Mouse (Mus musculus): ENCODE results near the gene Fst. TPM values are rescaled to one million over a fixed set of nuclear protein-coding genes. Genes with fewer than 3 reads are reported as not detected.

Gene Fst
- 4.5 and 6.4 TPM in 2 replicates for polyA plus RNA-seq (2014; fragmentation: Nextera tagmentation; extraction: Ambion mirVana)

DNA sequence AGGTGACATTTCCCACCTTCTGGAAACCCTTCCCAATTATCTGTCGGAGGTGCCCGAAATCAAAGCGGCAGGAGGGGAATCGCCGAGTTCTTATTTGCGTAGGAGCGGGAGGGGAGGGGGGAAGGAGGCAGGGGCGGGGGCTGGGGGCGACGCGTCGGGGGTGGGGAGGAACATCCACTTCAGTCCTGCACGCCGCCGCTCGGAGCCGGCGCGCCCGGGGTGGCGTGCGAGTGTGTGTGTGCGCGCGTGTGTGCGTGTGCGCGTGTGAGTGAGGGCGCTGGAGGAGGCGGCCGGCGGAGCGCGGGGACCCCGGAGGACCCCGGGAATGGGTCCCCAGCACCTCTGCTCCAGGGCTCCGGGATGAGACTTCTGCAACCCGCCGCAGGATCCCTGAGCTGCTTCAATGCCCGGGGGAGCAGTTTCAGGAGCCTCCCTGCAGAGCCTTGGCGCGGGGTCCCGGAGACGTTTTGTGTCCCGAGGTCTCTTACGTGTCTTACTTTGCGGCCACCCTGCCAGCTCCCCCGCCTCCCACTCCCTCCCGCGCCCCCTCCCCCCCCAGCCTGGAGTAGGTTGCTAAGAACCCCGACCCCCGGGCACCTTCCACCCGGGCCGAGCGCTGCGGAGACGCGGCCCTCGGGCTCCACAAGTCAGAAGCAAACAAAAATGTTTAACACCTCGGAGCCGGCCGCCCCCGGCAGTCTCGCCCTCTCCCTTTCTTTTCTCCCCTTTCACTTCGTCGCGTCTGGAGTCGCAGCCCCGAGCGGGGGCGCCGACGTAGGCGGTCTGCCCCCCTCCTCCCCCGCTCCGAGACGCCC, at the start of gene Fst:
Gene Fst (minus strand): TSS at position 66 of the 815 bp plus-strand sequence.
- peak within 1 kb of the TSS; percentile 51 for H3K4me3 ChIP-seq (ENCODE audit: low read depth, low read length)
- peak; percentile 72 for ATAC-seq (ENCODE audit: low read depth)
- H3K9ac ChIP-seq (replicated peaks; ENCODE audit: low read depth, low read length) = peak within 1 kb of the TSS; percentile 48
- under 1% methylated on average over 43 of the region's 77 CpGs for WGBS
- H3K4me1 ChIP-seq (ENCODE audit: control insufficient read depth, insufficient read depth, low read length) = peaks cover 4% of the 10 kb centered on the region; the same call in 1 of the 2 replicates
- H3K27me3 ChIP-seq (ENCODE audit: control insufficient read depth, insufficient read depth, low read length) = peaks cover 15% of the 10 kb centered on the region
- no peaks in the 10 kb centered on the region for H3K9me3 ChIP-seq (ENCODE audit: control insufficient read depth, low read length)
- 0 out of 2 replicates have a peak within 1 kb of the TSS, but pooled peaks have one; percentile 34 for H3K27ac ChIP-seq (ENCODE audit: low read depth, low read length)
- peak within 1 kb of the TSS; percentile 96 for H3K4me2 ChIP-seq (ENCODE audit: low read depth, low read length)
- no peaks in the 10 kb centered on the region for H3K36me3 ChIP-seq (ENCODE audit: control insufficient read depth, insufficient read depth, low read length)

DNA sequence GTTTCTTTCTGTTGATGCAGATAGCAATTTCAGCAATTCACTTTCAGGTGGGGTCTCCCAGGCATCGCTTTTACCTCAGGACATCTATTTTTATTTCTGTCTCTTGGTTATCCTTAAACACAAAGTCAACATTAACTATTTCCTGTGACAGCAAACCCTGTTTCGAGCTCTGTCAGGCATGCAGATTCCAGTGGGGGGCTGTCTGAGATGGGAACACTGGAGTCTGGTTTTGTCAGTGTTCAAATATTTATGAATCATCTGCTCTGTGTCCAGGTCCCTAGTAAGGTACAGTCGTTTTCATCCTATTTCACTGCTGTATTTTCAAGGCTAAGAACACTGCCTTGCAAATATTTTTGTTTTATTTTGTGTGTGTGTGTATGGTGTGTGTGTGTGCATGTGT, 35.1 kb upstream of the Fst start:
- H3K27me3 ChIP-seq (ENCODE audit: control insufficient read depth, insufficient read depth, low read length) = no peaks in the 10 kb centered on the region
- H3K4me2 ChIP-seq (ENCODE audit: low read depth, low read length) = no peak overlapping the region
- H3K27ac ChIP-seq (ENCODE audit: low read depth, low read length) = no peak overlapping the region
- H3K9ac ChIP-seq (replicated peaks; ENCODE audit: low read depth, low read length) = no peak overlapping the region
- ATAC-seq (ENCODE audit: low read depth) = no peak
- no peak overlapping the region for H3K4me3 ChIP-seq (ENCODE audit: low read depth, low read length)
- 78% methylated on average over 3 of the region's 3 CpGs for WGBS
- H3K36me3 ChIP-seq (ENCODE audit: control insufficient read depth, insufficient read depth, low read length) = no peaks in the 10 kb centered on the region
- H3K4me1 ChIP-seq (ENCODE audit: control insufficient read depth, insufficient read depth, low read length) = no peaks in the 10 kb centered on the region
- no peaks in the 10 kb centered on the region for H3K9me3 ChIP-seq (ENCODE audit: control insufficient read depth, low read length)

DNA sequence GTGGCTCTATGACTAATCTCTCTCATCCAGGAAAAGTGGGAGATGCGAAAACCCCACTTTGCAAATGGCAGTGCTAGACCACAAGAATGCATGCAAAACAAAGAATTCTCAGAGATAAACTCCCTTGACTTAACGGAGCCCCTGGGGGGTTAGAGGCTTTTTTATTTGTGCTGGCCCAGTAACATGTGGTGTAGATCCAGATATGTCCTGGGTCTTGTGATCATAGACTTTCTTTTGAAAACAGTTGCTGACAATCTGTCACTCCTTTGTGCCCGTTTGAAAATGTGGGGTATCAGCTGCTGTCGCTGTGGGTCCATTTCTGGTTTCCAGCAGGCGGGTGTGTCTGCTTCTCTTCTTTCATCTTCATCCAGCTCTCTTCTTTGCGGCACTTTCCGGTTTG, 29.4 kb upstream of the Fst start:
- H3K27ac ChIP-seq (ENCODE audit: low read depth, low read length) = no peak overlapping the region
- H3K4me1 ChIP-seq (ENCODE audit: control insufficient read depth, insufficient read depth, low read length) = no peaks in the 10 kb centered on the region
- H3K9ac ChIP-seq (replicated peaks; ENCODE audit: low read depth, low read length) = no peak overlapping the region
- no peaks in the 10 kb centered on the region for H3K9me3 ChIP-seq (ENCODE audit: control insufficient read depth, low read length)
- no peaks in the 10 kb centered on the region for H3K36me3 ChIP-seq (ENCODE audit: control insufficient read depth, insufficient read depth, low read length)
- WGBS = 82% methylated on average over 7 of the region's 7 CpGs
- H3K4me2 ChIP-seq (ENCODE audit: low read depth, low read length) = no peak overlapping the region
- H3K27me3 ChIP-seq (ENCODE audit: control insufficient read depth, insufficient read depth, low read length) = no peaks in the 10 kb centered on the region
- no peak for ATAC-seq (ENCODE audit: low read depth)
- no peak overlapping the region for H3K4me3 ChIP-seq (ENCODE audit: low read depth, low read length)

DNA sequence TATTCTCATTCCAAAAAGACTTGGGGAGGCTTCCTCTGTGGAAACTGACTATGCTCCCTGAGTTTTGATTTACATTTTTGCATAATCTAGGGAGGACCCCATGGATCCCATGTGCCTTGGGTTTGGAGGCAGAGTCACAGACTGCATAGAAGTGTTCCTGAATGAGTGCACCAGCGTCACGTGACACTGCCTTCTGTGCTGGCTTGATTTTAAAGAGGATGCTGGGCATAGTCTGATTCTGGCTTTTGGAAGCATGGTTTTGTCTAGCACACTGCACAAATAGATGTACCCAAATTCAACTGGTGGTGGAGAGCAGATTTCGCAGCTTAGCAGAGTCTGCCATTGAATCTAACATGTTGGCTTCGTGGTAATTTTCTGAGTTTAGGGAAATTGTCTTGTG, 19.6 kb upstream of the Fst start:
- H3K36me3 ChIP-seq (ENCODE audit: control insufficient read depth, insufficient read depth, low read length) = no peaks in the 10 kb centered on the region
- H3K4me3 ChIP-seq (ENCODE audit: low read depth, low read length) = no peak overlapping the region
- no peaks in the 10 kb centered on the region for H3K4me1 ChIP-seq (ENCODE audit: control insufficient read depth, insufficient read depth, low read length)
- no peak overlapping the region for H3K9ac ChIP-seq (replicated peaks; ENCODE audit: low read depth, low read length)
- no peak for ATAC-seq (ENCODE audit: low read depth)
- no peak overlapping the region for H3K4me2 ChIP-seq (ENCODE audit: low read depth, low read length)
- no peak overlapping the region for H3K27ac ChIP-seq (ENCODE audit: low read depth, low read length)
- H3K9me3 ChIP-seq (ENCODE audit: control insufficient read depth, low read length) = no peaks in the 10 kb centered on the region
- 91% methylated on average over 4 of the region's 4 CpGs for WGBS
- H3K27me3 ChIP-seq (ENCODE audit: control insufficient read depth, insufficient read depth, low read length) = no peaks in the 10 kb centered on the region

DNA sequence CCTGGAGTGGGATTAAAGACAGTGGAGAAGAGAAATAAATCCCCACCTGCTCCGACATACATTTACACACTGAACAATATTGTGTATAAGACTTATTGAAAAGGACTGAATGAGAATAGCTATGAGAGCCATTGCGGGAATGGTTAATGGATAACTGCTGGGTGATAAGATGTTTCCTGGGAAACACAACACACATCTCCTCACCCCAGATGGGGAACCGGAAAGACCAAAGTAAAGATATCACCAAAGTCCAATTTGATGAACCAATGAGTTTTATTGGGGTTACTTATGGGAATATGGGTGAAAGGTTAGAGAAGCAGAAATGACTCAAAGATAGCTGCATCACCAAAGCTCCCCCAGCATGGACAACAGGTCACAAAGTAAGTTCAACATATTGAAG, 11.2 kb upstream of the Fst start:
- ATAC-seq (ENCODE audit: low read depth) = no peak
- no peak overlapping the region for H3K4me3 ChIP-seq (ENCODE audit: low read depth, low read length)
- no peak overlapping the region for H3K27ac ChIP-seq (ENCODE audit: low read depth, low read length)
- H3K4me1 ChIP-seq (ENCODE audit: control insufficient read depth, insufficient read depth, low read length) = no peaks in the 10 kb centered on the region
- H3K9ac ChIP-seq (replicated peaks; ENCODE audit: low read depth, low read length) = no peak overlapping the region
- H3K4me2 ChIP-seq (ENCODE audit: low read depth, low read length) = no peak overlapping the region
- no peaks in the 10 kb centered on the region for H3K27me3 ChIP-seq (ENCODE audit: control insufficient read depth, insufficient read depth, low read length)
- H3K36me3 ChIP-seq (ENCODE audit: control insufficient read depth, insufficient read depth, low read length) = no peaks in the 10 kb centered on the region
- no peaks in the 10 kb centered on the region for H3K9me3 ChIP-seq (ENCODE audit: control insufficient read depth, low read length)
- WGBS = 89% methylated on average over 3 of the region's 3 CpGs

DNA sequence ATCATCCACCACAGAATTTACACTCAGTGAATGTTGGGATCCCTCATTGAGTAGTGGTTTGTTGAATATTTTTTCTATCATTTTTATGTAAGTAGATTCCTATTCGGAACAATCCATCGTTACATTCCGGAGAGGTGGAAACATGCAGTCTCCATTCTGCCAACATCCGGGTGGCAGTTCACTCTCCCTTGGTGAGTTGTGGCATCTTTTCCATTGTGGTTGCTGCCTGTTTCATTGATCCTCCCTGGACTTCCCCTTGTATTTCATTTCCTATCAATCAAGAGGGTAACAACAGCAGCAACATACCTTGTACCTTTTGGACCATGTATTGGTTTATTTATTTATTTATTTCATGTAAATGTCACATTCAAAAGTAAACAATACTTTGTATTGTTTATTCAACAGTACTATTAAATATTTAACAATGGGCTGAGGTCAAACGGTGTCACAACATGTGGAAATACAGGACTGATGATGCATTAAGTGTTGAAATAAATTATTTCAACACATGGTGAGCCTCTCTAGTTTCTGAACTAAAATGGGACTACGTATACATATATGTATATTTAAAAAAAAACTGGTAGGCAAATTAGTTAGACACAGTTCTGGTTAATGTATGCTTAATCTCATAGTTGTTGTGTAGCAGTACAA, 7.6 kb upstream of the Fst start:
- Histone ChIP-seq H3K27me3 (ENCODE audit: control insufficient read depth, insufficient read depth, low read length) (no peaks in the 10 kb centered on the region), H3K27ac (ENCODE audit: low read depth, low read length) (no peak overlapping the region), H3K9me3 (ENCODE audit: control insufficient read depth, low read length) (no peaks in the 10 kb centered on the region), H3K9ac (replicated peaks; ENCODE audit: low read depth, low read length) (no peak overlapping the region), H3K36me3 (ENCODE audit: control insufficient read depth, insufficient read depth, low read length) (no peaks in the 10 kb centered on the region), H3K4me2 (ENCODE audit: low read depth, low read length) (no peak overlapping the region), H3K4me1 (ENCODE audit: control insufficient read depth, insufficient read depth, low read length) (no peaks in the 10 kb centered on the region), H3K4me3 (ENCODE audit: low read depth, low read length) (no peak overlapping the region)
- no peak for ATAC-seq (ENCODE audit: low read depth)
- 93% methylated on average over 6 of the region's 6 CpGs for WGBS

DNA sequence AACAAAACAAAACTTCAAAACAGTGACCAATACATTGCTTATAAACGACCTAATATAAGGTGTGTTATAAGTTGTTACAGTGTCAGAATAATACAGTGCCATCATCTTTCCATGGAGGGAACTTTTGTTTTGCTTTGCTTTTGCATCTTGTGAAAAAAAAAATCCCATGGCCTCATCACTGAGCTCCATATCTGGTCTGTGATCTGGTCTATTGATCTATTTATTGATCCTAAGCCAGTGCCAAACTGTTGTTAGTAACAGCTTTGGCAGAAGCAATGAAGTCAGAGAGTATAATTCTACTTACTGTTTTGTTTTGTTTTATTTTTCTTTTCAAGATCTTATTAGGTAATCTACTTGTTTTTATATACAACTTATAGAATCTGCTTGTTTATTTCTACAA, 6.6 kb upstream of the Fst start:
- no peak overlapping the region for H3K4me2 ChIP-seq (ENCODE audit: low read depth, low read length)
- no peaks in the 10 kb centered on the region for H3K9me3 ChIP-seq (ENCODE audit: control insufficient read depth, low read length)
- no peak overlapping the region for H3K9ac ChIP-seq (replicated peaks; ENCODE audit: low read depth, low read length)
- no peak overlapping the region for H3K4me3 ChIP-seq (ENCODE audit: low read depth, low read length)
- no peaks in the 10 kb centered on the region for H3K36me3 ChIP-seq (ENCODE audit: control insufficient read depth, insufficient read depth, low read length)
- no peak for ATAC-seq (ENCODE audit: low read depth)
- H3K4me1 ChIP-seq (ENCODE audit: control insufficient read depth, insufficient read depth, low read length) = no peaks in the 10 kb centered on the region; the same call in 1 of the 2 replicates
- no peaks in the 10 kb centered on the region for H3K27me3 ChIP-seq (ENCODE audit: control insufficient read depth, insufficient read depth, low read length)
- 72% methylated on average over 1 of the region's 1 CpGs for WGBS
- no peak overlapping the region for H3K27ac ChIP-seq (ENCODE audit: low read depth, low read length)

DNA sequence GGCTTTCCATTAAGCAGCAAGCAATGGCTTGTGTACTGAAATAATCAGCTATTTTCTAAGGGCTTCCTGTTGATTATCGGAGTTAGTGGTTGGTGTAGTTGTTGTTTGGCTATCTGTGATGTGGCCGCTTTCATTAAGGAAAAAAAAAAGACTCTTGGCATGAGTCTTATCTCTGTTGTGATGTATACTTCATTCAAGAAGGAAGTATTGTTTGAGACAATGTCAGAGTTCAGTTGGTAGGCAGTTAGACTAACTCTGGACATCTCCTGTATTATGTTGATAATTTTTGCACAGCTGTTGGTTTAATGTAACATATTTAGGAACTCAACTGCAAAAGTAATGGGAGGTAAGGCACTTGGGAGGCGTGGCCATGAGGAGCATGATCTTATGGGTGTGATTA, 6.1 kb upstream of the Fst start:
- WGBS = 85% methylated on average over 3 of the region's 3 CpGs
- H3K27ac ChIP-seq (ENCODE audit: low read depth, low read length) = no peak overlapping the region
- no peak overlapping the region for H3K9ac ChIP-seq (replicated peaks; ENCODE audit: low read depth, low read length)
- H3K9me3 ChIP-seq (ENCODE audit: control insufficient read depth, low read length) = no peaks in the 10 kb centered on the region
- no peak overlapping the region for H3K4me3 ChIP-seq (ENCODE audit: low read depth, low read length)
- no peaks in the 10 kb centered on the region; the same call in 1 of the 2 replicates for H3K4me1 ChIP-seq (ENCODE audit: control insufficient read depth, insufficient read depth, low read length)
- H3K27me3 ChIP-seq (ENCODE audit: control insufficient read depth, insufficient read depth, low read length) = no peaks in the 10 kb centered on the region
- no peaks in the 10 kb centered on the region for H3K36me3 ChIP-seq (ENCODE audit: control insufficient read depth, insufficient read depth, low read length)
- no peak overlapping the region for H3K4me2 ChIP-seq (ENCODE audit: low read depth, low read length)
- ATAC-seq (ENCODE audit: low read depth) = no peak
